Mouse (Mus musculus): Measurements from ENCODE around the gene Gm26661. TPM values are rescaled to one million over a fixed set of nuclear protein-coding genes. Genes with fewer than 3 reads are reported as not detected.

Gm26661 gene
- not detected for total RNA-seq (2021)
- polyA plus RNA-seq (2012; rRNA removed): not detected in 2 replicates
- long read RNA-seq: 0 reads

GRCm38 (mm10) chr14:7791532-7792159 lies at the start of gene Gm26661:
Gene Gm26661 (plus strand): TSS chr14:7791587.
- DNase-seq: peak; percentile 82

GRCm38 (mm10) chr14:7748944-7749763 lies 42.2 kb upstream of the Gm26661 start:
- DNase-seq: peak; percentile 16

GRCm38 (mm10) chr14:7749764-7750089 lies 41.7 kb upstream of the Gm26661 start:
- DNase-seq: no peak

- DNase-seq: peak; percentile 75
Observed at GRCm38 (mm10) chr14:7765569-7766314, 25.6 kb upstream of the Gm26661 start.

- DNase-seq: peak; percentile 52
Observed at GRCm38 (mm10) chr14:7773714-7774389, 17.5 kb upstream of the Gm26661 start.

- no peak for DNase-seq
Observed at GRCm38 (mm10) chr14:7786073-7786472, 5.3 kb upstream of the Gm26661 start.

- DNase-seq: no peak
Observed at GRCm38 (mm10) chr14:7789266-7790030, 1.9 kb upstream of the Gm26661 start.

- no peak for DNase-seq
Observed at GRCm38 (mm10) chr14:7791061-7791531, 291 bp upstream of the Gm26661 start.

GRCm38 (mm10) chr14:7795961-7796360 lies 4.6 kb downstream of the Gm26661 start:
- DNase-seq: no peak

- DNase-seq: no peak
Observed at GRCm38 (mm10) chr14:7800611-7801010, 9.2 kb downstream of the Gm26661 start.

GRCm38 (mm10) chr14:7801831-7802230 lies 10.4 kb downstream of the Gm26661 start:
- peak; percentile 33 for DNase-seq

- no peak for DNase-seq
Observed at GRCm38 (mm10) chr14:7803874-7804557, 12.6 kb downstream of the Gm26661 start.

- no peak for DNase-seq
Observed at GRCm38 (mm10) chr14:7804558-7804905, 13.1 kb downstream of the Gm26661 start.

GRCm38 (mm10) chr14:7807711-7808110 lies 16.3 kb downstream of the Gm26661 start:
- DNase-seq: no peak

GRCm38 (mm10) chr14:7808501-7808981 lies 17.2 kb downstream of the Gm26661 start:
- DNase-seq: no peak

GRCm38 (mm10) chr14:7809043-7809955 lies 17.9 kb downstream of the Gm26661 start:
- no peak for DNase-seq

GRCm38 (mm10) chr14:7817770-7818462 lies 26.5 kb downstream of the Gm26661 start, which contains the start of gene Flnb:
Gene Flnb (plus strand): TSS chr14:7817957.
- peak; percentile 97 for DNase-seq

GRCm38 (mm10) chr14:7818463-7819121 lies 27.2 kb downstream of the Gm26661 start:
- DNase-seq: peak; percentile 52
